Mouse (Mus musculus) activated CD4-positive, CD25-positive, alpha-beta regulatory T cell, adult 9 weeks (primary cell): ENCODE data around the gene Ypel5. TPM values are rescaled to one million over a fixed set of nuclear protein-coding genes. Genes with fewer than 3 reads are reported as not detected.

Source experiments
- polyA plus RNA-seq: library from polyadenylated mRNA; unstranded; fragments of 100-300 nt; shearing (Covaris generic); gene quantifications from one replicate; pipeline ENCODE4 v1.2.1, GENCODE M21; 2017

Ypel5 gene
- polyA plus RNA-seq = 89.0 TPM

GRCm38 (mm10) chr17:72836158-72837115 lies at the start of gene Ypel5:
Gene Ypel5, plus strand, starts transcription at chr17:72836453.

Other genes with a start within 250 kb of the Ypel5 start
- not detected for gene Alk, start 231.8 kb upstream of the Ypel5 start, polyA plus RNA-seq
- 42.3 TPM for gene Lbh, start 81.9 kb downstream of the Ypel5 start, polyA plus RNA-seq